Mouse (Mus musculus): Measurements from ENCODE around the gene Rap1a. TPM values are rescaled to one million over a fixed set of nuclear protein-coding genes. Genes with fewer than 3 reads are reported as not detected.
A peak's percentile ranks its signal among the peaks of the same experiment; 100 is the strongest.

The Rap1a gene
- polyA plus RNA-seq (2015; fragmentation: Nextera tagmentation; extraction: Ambion mirVana): 87.8 and 106 TPM in 2 replicates

DNA sequence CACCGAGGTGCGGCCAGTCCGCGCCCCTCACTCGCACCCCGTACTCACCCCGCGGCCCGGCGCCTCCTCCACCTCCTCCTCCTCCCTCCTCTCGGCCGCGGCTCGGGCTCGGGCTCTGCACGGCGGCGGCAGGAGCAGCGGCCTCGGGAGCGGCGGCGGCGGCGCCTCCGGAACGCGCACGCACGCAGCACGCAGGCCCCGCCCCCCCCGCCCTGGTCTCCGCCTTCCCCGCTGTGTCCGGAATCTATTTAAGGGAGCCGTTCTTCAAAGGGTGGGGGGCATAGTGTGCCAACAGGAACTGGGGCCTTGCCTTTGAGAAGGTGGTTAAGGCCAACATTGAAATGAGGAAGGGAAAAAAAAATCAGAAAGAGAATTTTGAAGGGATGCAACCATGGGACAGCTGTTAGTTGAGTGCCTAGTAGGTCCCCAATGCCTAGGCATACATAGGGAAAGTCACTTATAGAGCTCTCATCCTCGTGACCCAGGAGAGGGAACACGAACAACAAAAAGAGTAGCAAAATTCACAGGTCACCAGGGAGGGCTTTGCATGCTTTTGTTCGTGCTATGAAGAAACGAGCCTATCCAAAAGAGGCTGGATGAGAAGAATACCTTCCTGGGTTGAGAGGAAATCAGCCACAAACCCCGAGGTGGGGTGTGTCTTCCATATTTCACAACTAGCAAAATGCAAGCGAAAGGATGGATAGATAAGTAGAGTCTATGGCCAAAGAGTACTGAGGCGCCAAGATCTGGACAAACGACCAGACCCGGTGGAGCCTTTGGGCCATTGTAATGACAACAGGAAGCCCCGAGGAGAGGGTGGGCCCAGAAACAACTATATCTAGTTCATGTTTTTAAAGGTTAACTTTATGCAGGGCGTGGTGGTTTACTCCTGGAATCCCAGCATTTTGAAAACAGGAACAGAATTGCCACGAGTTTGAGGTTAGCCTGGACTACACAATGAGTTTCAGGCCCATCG lies at the start of gene Rap1a:
Rap1a (minus strand) TSS at position 146 of the 976 bp plus-strand sequence.
- peak; percentile 91 for ATAC-seq (ENCODE audit: insufficient read depth)
- Histone ChIP-seq H3K4me2 (peak within 1 kb of the TSS; percentile 77), H3K4me3 (replicated peaks) (peak within 1 kb of the TSS; percentile 93), H3K36me3 (replicated peaks) (no peaks in the 10 kb centered on the region), H3K4me1 (replicated peaks) (peaks cover 63% of the 10 kb centered on the region), H3K27me3 (no peaks in the 10 kb centered on the region), H3K9ac (peak within 1 kb of the TSS; percentile 96), H3K27ac (replicated peaks) (peak within 1 kb of the TSS; percentile 96), H3K9me3 (replicated peaks) (no peaks in the 10 kb centered on the region)
- WGBS (ENCODE audit: insufficient replicate concordance): 5% methylated on average over 41 of the region's 50 CpGs

DNA sequence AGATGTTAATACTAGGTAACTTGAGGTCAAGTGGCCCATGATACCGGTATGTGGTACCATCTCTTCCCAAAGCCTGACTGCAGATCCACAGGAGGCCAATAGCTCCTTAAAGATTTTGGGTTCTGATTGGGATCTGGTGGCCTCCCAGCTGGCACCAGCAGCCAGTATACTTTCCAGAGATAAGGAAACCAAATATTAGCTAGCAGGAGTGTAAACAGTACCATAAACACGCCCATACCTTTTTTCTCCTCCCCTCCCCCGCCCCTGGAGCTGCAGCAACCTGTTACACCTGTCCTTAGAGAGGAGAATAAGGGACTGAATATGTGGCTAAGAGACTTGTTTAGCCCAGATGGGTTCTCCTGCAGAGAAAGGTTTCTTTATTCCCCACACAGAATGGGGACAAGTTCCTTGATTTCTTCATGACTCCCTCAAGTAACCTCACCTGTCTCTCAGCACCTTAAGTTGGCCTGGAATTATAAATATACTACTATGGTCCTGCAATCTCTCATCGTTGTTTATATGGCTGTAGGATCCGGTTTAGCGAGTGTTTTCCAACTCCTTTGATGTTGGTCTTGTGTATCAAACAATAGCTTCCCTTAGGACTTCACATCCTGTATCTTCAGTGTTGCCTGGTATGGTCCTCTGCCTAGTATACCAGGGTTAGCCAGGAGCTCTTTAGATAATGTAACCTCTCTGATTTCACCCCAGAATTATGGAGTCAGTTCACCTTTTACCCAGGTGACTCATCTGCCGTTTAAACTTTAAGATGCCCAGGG lies 45.3 kb upstream of the Rap1a start:
- Histone ChIP-seq H3K27ac (replicated peaks) (no peak overlapping the region), H3K36me3 (replicated peaks) (no peaks in the 10 kb centered on the region), H3K9ac (no peak overlapping the region), H3K27me3 (0 out of 2 replicates have a peak, but pooled peaks cover 7% of the 10 kb centered on the region), H3K4me1 (replicated peaks) (peaks cover 6% of the 10 kb centered on the region), H3K4me3 (replicated peaks) (no peak overlapping the region), H3K9me3 (replicated peaks) (no peaks in the 10 kb centered on the region), H3K4me2 (no peak overlapping the region)
- peak; percentile 47; the same call in 1 of the 2 replicates for ATAC-seq (ENCODE audit: insufficient read depth)
- 52% methylated on average over 7 of the region's 7 CpGs for WGBS (ENCODE audit: insufficient replicate concordance)

GRCm38 (mm10) chr3:105839836-105840235 lies 38.7 kb upstream of the Rap1a start:
- no peak overlapping the region for H3K27ac ChIP-seq (replicated peaks)
- no peak overlapping the region for H3K9ac ChIP-seq
- H3K4me2 ChIP-seq: no peak overlapping the region
- no peak for ATAC-seq (ENCODE audit: insufficient read depth)
- 0 out of 2 replicates have a peak, but pooled peaks cover 8% of the 10 kb centered on the region for H3K27me3 ChIP-seq
- H3K9me3 ChIP-seq (replicated peaks): no peaks in the 10 kb centered on the region
- H3K4me3 ChIP-seq (replicated peaks): no peak overlapping the region
- peaks cover 20% of the 10 kb centered on the region for H3K4me1 ChIP-seq (replicated peaks)
- 60% methylated on average over 4 of the region's 4 CpGs for WGBS (ENCODE audit: insufficient replicate concordance)
- no peaks in the 10 kb centered on the region for H3K36me3 ChIP-seq (replicated peaks)

GRCm38 (mm10) chr3:105838655-105839054 lies 37.5 kb upstream of the Rap1a start:
- Histone ChIP-seq H3K36me3 (replicated peaks) (no peaks in the 10 kb centered on the region), H3K4me3 (replicated peaks) (no peak overlapping the region), H3K27me3 (0 out of 2 replicates have a peak, but pooled peaks cover 8% of the 10 kb centered on the region), H3K9ac (no peak overlapping the region), H3K9me3 (replicated peaks) (no peaks in the 10 kb centered on the region), H3K27ac (replicated peaks) (no peak overlapping the region), H3K4me1 (replicated peaks) (peaks cover 20% of the 10 kb centered on the region), H3K4me2 (no peak overlapping the region)
- ATAC-seq (ENCODE audit: insufficient read depth): no peak
- WGBS (ENCODE audit: insufficient replicate concordance): 65% methylated on average over 3 of the region's 3 CpGs

GRCm38 (mm10) chr3:105836883-105837282 lies 35.7 kb upstream of the Rap1a start:
- ATAC-seq (ENCODE audit: insufficient read depth): no peak
- Histone ChIP-seq H3K9me3 (replicated peaks) (no peaks in the 10 kb centered on the region), H3K4me2 (no peak overlapping the region), H3K27me3 (0 out of 2 replicates have a peak, but pooled peaks cover 5% of the 10 kb centered on the region), H3K4me1 (replicated peaks) (peaks cover 20% of the 10 kb centered on the region), H3K4me3 (replicated peaks) (no peak overlapping the region), H3K9ac (no peak overlapping the region), H3K27ac (replicated peaks) (no peak overlapping the region), H3K36me3 (replicated peaks) (no peaks in the 10 kb centered on the region)
- WGBS (ENCODE audit: insufficient replicate concordance): 33% methylated on average over 3 of the region's 3 CpGs

DNA sequence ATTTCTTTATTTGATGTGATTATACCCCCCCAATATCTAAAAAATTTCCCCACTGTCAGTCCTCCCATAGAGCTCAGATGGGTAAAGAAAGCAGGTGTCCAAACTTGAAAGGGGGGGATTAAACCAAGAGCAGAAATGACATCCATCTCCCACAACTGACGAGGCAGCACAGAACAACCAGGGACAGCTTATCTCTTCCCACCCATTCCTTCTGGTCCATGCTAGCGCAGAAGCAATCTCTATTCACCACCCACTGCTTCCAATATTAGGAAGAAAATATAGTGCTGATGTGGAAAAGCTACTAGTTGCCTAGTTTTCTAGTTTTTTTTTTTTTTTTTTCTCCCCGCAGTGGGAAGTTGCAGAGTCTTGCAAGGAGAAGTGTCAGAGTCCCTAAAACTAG lies 34.7 kb upstream of the Rap1a start:
- Histone ChIP-seq H3K36me3 (replicated peaks) (no peaks in the 10 kb centered on the region), H3K9ac (no peak overlapping the region)

DNA sequence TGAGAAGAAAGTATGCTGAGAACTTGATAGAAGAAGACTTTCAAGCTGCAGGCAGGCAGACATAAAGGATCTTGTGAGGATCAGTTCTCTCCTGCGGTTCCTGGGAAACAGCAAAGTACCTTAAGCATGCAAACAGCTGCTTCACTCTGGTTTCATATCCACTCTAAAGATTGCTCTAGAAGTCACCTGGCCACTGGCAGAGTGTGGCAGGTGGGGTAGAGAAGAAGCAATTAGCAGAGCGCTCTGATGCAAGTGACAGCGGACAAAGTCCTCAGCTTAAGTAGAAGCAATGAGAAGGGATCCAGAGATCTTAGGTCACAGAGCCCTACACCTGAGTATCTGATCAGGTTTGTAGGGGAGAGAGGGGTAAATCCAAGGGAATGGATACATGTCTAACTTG lies 30.4 kb upstream of the Rap1a start:
- H3K36me3 ChIP-seq (replicated peaks): no peaks in the 10 kb centered on the region
- no peaks in the 10 kb centered on the region for H3K27me3 ChIP-seq
- no peak for ATAC-seq (ENCODE audit: insufficient read depth)
- H3K4me1 ChIP-seq (replicated peaks): peaks cover 12% of the 10 kb centered on the region
- H3K4me3 ChIP-seq (replicated peaks): no peak overlapping the region
- no peak overlapping the region for H3K9ac ChIP-seq
- no peak overlapping the region for H3K4me2 ChIP-seq
- H3K27ac ChIP-seq (replicated peaks): no peak overlapping the region
- H3K9me3 ChIP-seq (replicated peaks): no peaks in the 10 kb centered on the region
- WGBS (ENCODE audit: insufficient replicate concordance): 92% methylated on average over 3 of the region's 3 CpGs

More for the DNA sequence above, 34.7 kb upstream of the Rap1a start:
- WGBS (ENCODE audit: insufficient replicate concordance): 24% methylated on average over 3 of the region's 3 CpGs
- no peaks in the 10 kb centered on the region for H3K9me3 ChIP-seq (replicated peaks)
- H3K4me1 ChIP-seq (replicated peaks): peaks cover 20% of the 10 kb centered on the region
- no peak overlapping the region for H3K4me3 ChIP-seq (replicated peaks)
- no peak overlapping the region for H3K27ac ChIP-seq (replicated peaks)
- H3K27me3 ChIP-seq: no peaks in the 10 kb centered on the region
- ATAC-seq (ENCODE audit: insufficient read depth): no peak
- no peak overlapping the region for H3K4me2 ChIP-seq

DNA sequence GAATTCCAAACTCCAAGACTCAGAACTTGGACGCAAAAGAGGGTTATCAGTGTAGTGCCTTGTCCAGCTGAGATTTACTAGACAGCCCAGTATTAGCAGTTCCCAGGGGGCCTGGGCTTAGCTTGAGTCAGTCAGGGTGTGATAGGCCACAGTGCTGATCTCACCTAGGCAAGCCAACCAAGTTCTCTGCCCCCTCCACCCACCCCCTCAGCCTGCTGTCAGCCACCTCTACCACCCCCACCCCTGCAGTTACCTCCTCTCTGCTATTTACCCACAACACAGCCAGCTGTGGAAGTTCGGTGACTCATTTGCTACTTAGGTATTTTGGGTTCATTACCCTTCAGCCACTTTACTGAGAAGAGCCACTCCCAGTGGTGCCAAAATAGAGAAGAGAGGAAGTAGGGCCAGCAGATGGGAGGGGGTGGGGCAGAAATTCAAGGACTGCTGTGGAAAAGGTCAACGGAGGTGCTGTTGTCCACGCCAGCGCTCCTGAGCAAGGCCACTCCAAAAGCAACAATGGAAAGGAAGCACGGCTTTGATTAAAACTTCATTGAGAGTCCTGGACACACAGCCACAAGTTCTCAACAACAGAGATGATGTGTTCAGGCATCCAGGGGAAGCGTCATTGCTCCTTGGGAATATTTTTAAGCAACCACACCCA lies 24.5 kb upstream of the Rap1a start:
- Histone ChIP-seq H3K4me1 (replicated peaks) (peaks cover 11% of the 10 kb centered on the region), H3K4me2 (no peak overlapping the region), H3K9me3 (replicated peaks) (no peaks in the 10 kb centered on the region), H3K27me3 (0 out of 2 replicates have a peak, but pooled peaks cover 8% of the 10 kb centered on the region), H3K9ac (no peak overlapping the region), H3K27ac (replicated peaks) (no peak overlapping the region), H3K4me3 (replicated peaks) (no peak overlapping the region), H3K36me3 (replicated peaks) (no peaks in the 10 kb centered on the region)
- peak; percentile 40; the same call in 1 of the 2 replicates for ATAC-seq (ENCODE audit: insufficient read depth)
- 35% methylated on average over 7 of the region's 7 CpGs for WGBS (ENCODE audit: insufficient replicate concordance)

GRCm38 (mm10) chr3:105824704-105825103 lies 23.6 kb upstream of the Rap1a start:
- Histone ChIP-seq H3K27ac (replicated peaks) (no peak overlapping the region), H3K27me3 (0 out of 2 replicates have a peak, but pooled peaks cover 8% of the 10 kb centered on the region), H3K9ac (no peak overlapping the region), H3K36me3 (replicated peaks) (no peaks in the 10 kb centered on the region), H3K9me3 (replicated peaks) (no peaks in the 10 kb centered on the region), H3K4me1 (replicated peaks) (peaks cover 11% of the 10 kb centered on the region), H3K4me2 (no peak overlapping the region), H3K4me3 (replicated peaks) (no peak overlapping the region)
- WGBS (ENCODE audit: insufficient replicate concordance): 35% methylated on average over 2 of the region's 2 CpGs
- ATAC-seq (ENCODE audit: insufficient read depth): no peak

GRCm38 (mm10) chr3:105824103-105824502 lies 23.0 kb upstream of the Rap1a start:
- Histone ChIP-seq H3K4me2 (no peak overlapping the region), H3K27ac (replicated peaks) (no peak overlapping the region), H3K9ac (no peak overlapping the region), H3K9me3 (replicated peaks) (no peaks in the 10 kb centered on the region), H3K27me3 (0 out of 2 replicates have a peak, but pooled peaks cover 8% of the 10 kb centered on the region), H3K4me1 (replicated peaks) (peaks cover 11% of the 10 kb centered on the region), H3K36me3 (replicated peaks) (no peaks in the 10 kb centered on the region), H3K4me3 (replicated peaks) (no peak overlapping the region)
- ATAC-seq (ENCODE audit: insufficient read depth): no peak
- WGBS (ENCODE audit: insufficient replicate concordance): 19% methylated on average over 5 of the region's 5 CpGs

Data from liver, embryonic 15.5 days (tissue).